Mouse (Mus musculus) kidney, postnatal 0 days (tissue): ENCODE measurements at regions not wholly inside any gene's neighbourhood (a gene's known extent, or its start where the extent isn't known, plus 50 kb on each side); places are given as distances from the start of the nearest gene placed in this dataset.

Source experiments
- ATAC-seq: fragments of 200-750 bp; cut with Nextera tagmentation; replicated peaks from 2 replicates; pipeline ENCODE4 v1.8.0; 2017; ENCODE audit warnings: low read depth, moderate number of reproducible peaks, moderate TSS enrichment, moderate library complexity; ENCODE audit not compliant: low FRiP score
- DNase-seq: peaks from one replicate; pipeline ENCODE4 v3.0.0-alpha.2; 2016; ENCODE audit warnings: low spot score
- H3K27ac ChIP-seq: fragments of 300-500 bp; sonication (generic); 2 replicates; pipeline ENCODE4 v1.5.1; 2014; ENCODE audit warnings: mild to moderate bottlenecking
- H3K27me3 ChIP-seq: fragments of 300-500 bp; sonication (generic); 2 replicates; pipeline ENCODE4 v1.6.1; 2014; ENCODE audit warnings: low read length, mixed read lengths; ENCODE audit not compliant: insufficient read depth
- H3K36me3 ChIP-seq: fragments of 300-500 bp; sonication (generic); 2 replicates; pipeline ENCODE4 v1.6.1; 2014; ENCODE audit warnings: low read length, mixed read lengths; ENCODE audit not compliant: insufficient read depth
- H3K4me1 ChIP-seq: fragments of 300-500 bp; sonication (generic); replicated peaks from 2 replicates; pipeline ENCODE4 v1.6.1; 2014; ENCODE audit warnings: antibody characterized with exemption, low read length, mixed read lengths; ENCODE audit not compliant: insufficient read depth
- H3K4me2 ChIP-seq: fragments of 300-500 bp; sonication (generic); 2 replicates; pipeline ENCODE4 v1.6.1; 2014; ENCODE audit warnings: mild to moderate bottlenecking, low read length, moderate library complexity, mixed read lengths
- H3K4me3 ChIP-seq: fragments of 300-500 bp; sonication (generic); replicated peaks from 2 replicates; pipeline ENCODE4 v1.5.1; 2014; ENCODE audit warnings: low read depth, low read length
- H3K9ac ChIP-seq: fragments of 300-500 bp; sonication (generic); 2 replicates; pipeline ENCODE4 v1.6.1; 2014; ENCODE audit warnings: low read depth, low read length
- H3K9me3 ChIP-seq: fragments of 300-500 bp; sonication (generic); replicated peaks from 2 replicates; pipeline ENCODE4 v1.6.1; 2016; ENCODE audit warnings: low read length, inconsistent platforms, mixed read lengths
- CTCF ChIP-seq: IDR thresholded peaks from 2 replicates; pipeline ENCODE4 v1.5.1; 2016; ENCODE audit warnings: antibody characterized with exemption, low read depth, mild to moderate bottlenecking, moderate library complexity
- WGBS: fragments of 180-500 bp; shearing (Covaris S2); extraction: QIAGEN DNeasy Blood & Tissue Kit; methylation state at CpG from one replicate; pipeline ENCODE4 v1.1.7; 2014; 5-methylcytosine and 5-hydroxymethylcytosine counted together

DNA sequence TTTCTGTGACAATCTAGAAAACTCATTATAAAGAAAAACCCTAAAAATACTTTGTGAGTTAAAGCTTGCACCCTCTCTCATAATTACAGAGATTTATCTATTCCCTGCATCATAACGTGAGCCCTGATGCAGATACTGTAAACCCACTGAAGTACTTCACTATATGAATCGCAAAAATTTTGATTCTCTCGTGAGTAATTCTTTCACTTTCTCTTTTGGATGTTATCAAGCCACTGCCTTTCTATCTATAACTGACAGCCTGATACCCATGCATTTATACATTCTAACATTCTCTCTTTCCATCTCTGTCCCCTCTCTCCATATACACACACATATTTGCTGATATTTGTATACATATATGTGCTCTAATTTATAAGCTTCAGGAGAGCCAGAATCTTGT, 264.1 kb upstream of the Gm765 start:
- no peak overlapping the region for H3K4me3 ChIP-seq
- ATAC-seq (no peak), DNase-seq (no peak)
- no peaks in the 10 kb centered on the region for H3K27me3 ChIP-seq
- H3K9ac ChIP-seq = no peak overlapping the region
- no peak overlapping the region for H3K27ac ChIP-seq
- H3K9me3 ChIP-seq = no peaks in the 10 kb centered on the region
- no peaks in the 10 kb centered on the region for H3K4me1 ChIP-seq
- H3K36me3 ChIP-seq = no peaks in the 10 kb centered on the region
- no peak for TF ChIP-seq CTCF
- WGBS = 78% methylated on average over 3 of the region's 3 CpGs
- no peak overlapping the region for H3K4me2 ChIP-seq

DNA sequence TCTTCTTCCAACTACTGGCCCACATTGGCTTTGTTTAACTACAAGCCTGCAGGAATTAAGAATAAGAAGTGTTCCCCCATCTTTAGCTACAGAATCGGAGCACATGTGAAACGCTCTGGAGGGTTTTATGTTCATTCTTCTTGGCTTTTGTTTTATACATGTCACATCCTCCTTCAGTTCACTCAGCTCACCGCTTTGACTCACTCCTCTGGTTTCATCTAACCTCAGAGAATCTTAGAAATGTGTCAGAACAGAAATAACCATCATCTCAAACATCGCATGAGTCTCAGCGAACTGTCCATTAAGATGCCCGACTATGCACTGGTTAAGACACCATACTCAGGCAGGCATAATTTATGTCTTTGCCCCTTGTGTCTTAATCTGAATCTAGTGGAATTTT, 255.1 kb upstream of the Gm765 start:
- H3K4me3 ChIP-seq = no peak overlapping the region

DNA sequence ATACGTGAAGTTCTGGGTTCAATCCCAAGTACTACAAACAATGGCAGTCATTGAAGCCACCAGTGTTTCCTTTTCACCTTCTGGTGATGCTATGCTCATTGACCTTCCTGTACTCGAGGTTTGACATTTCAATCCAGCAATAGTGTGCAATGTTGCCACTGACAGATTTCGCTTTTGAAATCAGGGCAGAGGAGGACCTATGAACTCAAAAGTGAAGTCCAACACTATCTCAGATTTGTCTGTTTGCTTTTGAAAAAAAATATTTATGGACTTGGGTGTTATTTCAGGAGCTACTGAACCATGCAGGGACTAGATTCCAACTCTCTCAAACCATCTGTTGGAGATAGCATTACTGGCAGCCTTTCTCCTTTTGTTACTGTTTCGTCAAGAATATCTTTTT, 248.4 kb upstream of the Gm765 start:
- WGBS = 48% methylated on average over 4 of the region's 4 CpGs
- DNase-seq = no peak

More for the DNA sequence above, 255.1 kb upstream of the Gm765 start:
- H3K27me3 ChIP-seq = no peaks in the 10 kb centered on the region
- no peak overlapping the region for H3K9ac ChIP-seq
- H3K4me1 ChIP-seq = no peaks in the 10 kb centered on the region
- no peak overlapping the region for H3K4me2 ChIP-seq
- no peak for ATAC-seq
- no peaks in the 10 kb centered on the region for H3K9me3 ChIP-seq
- no peak for DNase-seq
- H3K27ac ChIP-seq = no peak overlapping the region
- no peak for TF ChIP-seq CTCF
- 77% methylated on average over 6 of the region's 6 CpGs for WGBS
- no peaks in the 10 kb centered on the region for H3K36me3 ChIP-seq

DNA sequence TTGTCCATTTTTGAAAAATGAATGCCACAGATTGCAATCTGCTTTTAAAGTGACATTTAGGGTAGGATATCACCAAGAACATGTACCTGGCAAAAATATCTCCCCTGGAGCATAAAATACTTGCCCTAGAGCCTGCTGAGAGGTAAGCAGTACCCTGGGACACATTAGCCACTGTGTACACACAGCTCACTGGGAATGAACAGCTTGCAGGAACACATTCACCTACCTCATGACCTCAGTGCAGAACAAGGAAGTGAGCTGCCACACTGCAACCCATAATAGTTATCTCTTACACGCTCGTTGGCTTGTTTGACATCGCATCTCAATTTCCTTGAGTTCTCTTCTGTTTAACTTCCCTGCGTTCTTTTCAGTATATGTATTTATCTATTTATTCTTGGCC, 246.4 kb upstream of the Gm765 start:
- no peak overlapping the region for H3K9ac ChIP-seq
- DNase-seq (no peak), ATAC-seq (no peak)
- no peaks in the 10 kb centered on the region for H3K27me3 ChIP-seq
- H3K4me2 ChIP-seq = no peak overlapping the region
- H3K27ac ChIP-seq = no peak overlapping the region
- H3K4me1 ChIP-seq = no peaks in the 10 kb centered on the region
- TF ChIP-seq CTCF = no peak
- 72% methylated on average over 4 of the region's 4 CpGs for whole genome bisulfite sequencing
- no peaks in the 10 kb centered on the region for H3K36me3 ChIP-seq
- H3K4me3 ChIP-seq = no peak overlapping the region
- no peaks in the 10 kb centered on the region for H3K9me3 ChIP-seq

More for the DNA sequence above, 248.4 kb upstream of the Gm765 start:
- no peak overlapping the region for H3K9ac ChIP-seq
- H3K27ac ChIP-seq = no peak overlapping the region
- no peak overlapping the region for H3K4me3 ChIP-seq
- no peak for ATAC-seq
- no peaks in the 10 kb centered on the region for H3K36me3 ChIP-seq
- H3K4me1 ChIP-seq = no peaks in the 10 kb centered on the region
- no peaks in the 10 kb centered on the region for H3K9me3 ChIP-seq
- H3K27me3 ChIP-seq = no peaks in the 10 kb centered on the region
- no peak overlapping the region for H3K4me2 ChIP-seq
- TF ChIP-seq CTCF = no peak

DNA sequence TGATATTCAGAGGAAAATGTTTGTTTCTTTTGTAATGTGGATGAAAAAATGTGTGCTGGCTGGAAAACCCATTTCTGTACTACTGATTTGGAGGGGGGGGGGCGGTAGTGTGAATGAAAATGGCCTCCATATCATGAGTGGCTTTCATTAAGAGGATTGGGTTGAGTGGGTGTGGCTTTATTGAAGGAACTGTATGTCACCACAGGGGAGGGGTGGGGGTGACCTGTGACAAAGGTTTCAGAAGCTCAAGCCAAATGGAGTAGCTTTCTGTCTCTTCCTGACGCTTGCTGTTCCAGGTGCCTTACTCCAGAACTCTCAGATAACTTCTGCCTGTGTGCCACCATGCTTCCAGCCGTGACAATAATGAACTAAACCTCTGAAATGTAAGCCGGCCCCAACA, 242.0 kb upstream of the Gm765 start:
- no peaks in the 10 kb centered on the region for H3K9me3 ChIP-seq
- no peak overlapping the region for H3K4me3 ChIP-seq
- no peak for DNase-seq
- H3K36me3 ChIP-seq = no peaks in the 10 kb centered on the region
- no peaks in the 10 kb centered on the region for H3K4me1 ChIP-seq
- H3K27ac ChIP-seq = no peak overlapping the region
- no peak for TF ChIP-seq CTCF
- no peak overlapping the region for H3K9ac ChIP-seq
- no peak overlapping the region for H3K4me2 ChIP-seq
- WGBS = 73% methylated on average over 4 of the region's 4 CpGs
- no peak for ATAC-seq
- H3K27me3 ChIP-seq = no peaks in the 10 kb centered on the region

DNA sequence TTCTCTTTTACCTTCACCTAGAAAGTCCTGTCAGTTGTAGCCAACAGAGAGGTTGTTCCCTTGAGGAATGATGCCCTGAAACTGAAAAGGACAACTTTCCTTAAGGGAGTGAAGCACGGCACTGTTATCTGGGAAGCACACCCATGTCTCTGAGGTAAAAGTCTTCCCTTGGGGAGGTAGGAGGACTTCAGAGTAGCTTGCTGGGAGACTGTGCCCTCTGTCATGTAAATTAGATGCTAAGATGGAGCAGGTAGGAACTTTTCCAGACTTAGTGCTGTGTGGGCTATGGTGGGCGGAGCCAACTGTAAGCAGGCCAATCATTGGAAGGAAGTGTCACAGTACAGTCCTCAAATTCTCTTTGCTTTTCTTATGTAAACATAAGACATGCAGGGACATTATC, 240.3 kb upstream of the Gm765 start:
- ATAC-seq (no peak), DNase-seq (no peak)
- Histone ChIP-seq H3K36me3 (no peaks in the 10 kb centered on the region), H3K27me3 (no peaks in the 10 kb centered on the region), H3K9ac (no peak overlapping the region), H3K9me3 (no peaks in the 10 kb centered on the region), H3K27ac (no peak overlapping the region), H3K4me2 (no peak overlapping the region), H3K4me1 (no peaks in the 10 kb centered on the region), H3K4me3 (no peak overlapping the region)
- WGBS = 70% methylated on average over 2 of the region's 2 CpGs
- TF ChIP-seq CTCF = no peak

DNA sequence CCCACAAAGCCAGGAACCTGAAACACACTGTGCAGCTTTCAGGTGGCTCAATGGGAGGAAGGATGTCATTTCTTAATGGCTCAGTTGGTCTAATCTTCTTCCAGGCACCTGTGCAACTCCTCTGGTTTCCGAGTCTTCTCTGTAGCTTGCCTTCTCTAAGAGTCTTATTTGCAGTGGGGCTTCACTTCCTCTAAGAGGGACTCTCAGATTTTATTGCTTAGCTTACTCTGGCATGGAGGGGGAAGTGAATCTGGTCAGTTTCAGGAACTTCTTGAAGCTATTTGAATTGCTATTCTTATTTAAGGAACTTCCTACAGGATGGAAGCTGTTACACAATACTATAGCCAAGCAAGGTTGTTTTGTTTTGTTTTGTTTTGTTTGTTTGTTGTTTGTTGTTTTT, 232.7 kb upstream of the Gm765 start:
- Histone ChIP-seq H3K4me2 (no peak overlapping the region), H3K9me3 (no peaks in the 10 kb centered on the region), H3K36me3 (no peaks in the 10 kb centered on the region), H3K27me3 (no peaks in the 10 kb centered on the region), H3K27ac (no peak overlapping the region), H3K4me1 (no peaks in the 10 kb centered on the region), H3K4me3 (no peak overlapping the region), H3K9ac (no peak overlapping the region)
- 71% methylated on average over 1 of the region's 1 CpGs for WGBS
- ATAC-seq (no peak), DNase-seq (no peak)
- no peak for TF ChIP-seq CTCF
